Mouse (Mus musculus) erythroblast, embryonic 14.5 days (primary cell): ENCODE measurements around the gene Ptpre.

Experiments used
- GATA1 ChIP-seq: IDR thresholded peaks from 2 replicates; pipeline ENCODE4 v1.6.1; 2012; ENCODE audit warnings: low read length, inconsistent platforms, mixed read lengths
- TAL1 ChIP-seq: IDR thresholded peaks from 3 replicates; pipeline ENCODE4 v1.6.1; 2012; ENCODE audit warnings: low read length, inconsistent platforms, mixed read lengths

- TF ChIP-seq TAL1: no peak
- TF ChIP-seq GATA1: no peak
Measured at GRCm38 (mm10) chr7:135644452-135644851, 107.2 kb downstream of the Ptpre start.
